Mouse (Mus musculus) retina, postnatal 7 days (tissue): ENCODE results near the gene Lin7a.
A peak's percentile ranks its signal among the peaks of the same experiment; 100 is the strongest.

Experiments
- DNase-seq: peaks from one replicate; pipeline ENCODE4 v3.0.0-alpha.2; 2012; ENCODE audit warnings: low read depth, low spot score

Lin7a gene

DNA sequence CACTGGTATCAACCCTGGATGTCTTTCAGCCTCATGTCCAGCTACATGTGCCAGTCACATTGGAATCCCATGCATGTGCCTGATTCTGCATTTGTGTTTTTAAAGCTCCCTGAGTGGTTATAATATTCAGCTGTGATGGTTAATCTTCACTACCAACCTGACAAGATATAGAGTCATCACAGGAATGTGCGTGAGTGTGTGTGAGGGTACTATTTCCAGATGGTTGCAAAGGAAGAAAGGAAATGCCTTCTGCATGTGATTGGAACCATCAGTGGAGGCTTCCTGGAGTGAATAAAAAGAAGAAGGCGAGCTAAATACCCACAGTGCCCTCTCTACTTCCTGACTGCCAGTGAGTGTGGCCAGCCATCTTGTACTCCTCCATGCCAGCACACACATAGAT is 48.2 kb downstream of the Lin7a start:
- DNase-seq, result no peak

DNA sequence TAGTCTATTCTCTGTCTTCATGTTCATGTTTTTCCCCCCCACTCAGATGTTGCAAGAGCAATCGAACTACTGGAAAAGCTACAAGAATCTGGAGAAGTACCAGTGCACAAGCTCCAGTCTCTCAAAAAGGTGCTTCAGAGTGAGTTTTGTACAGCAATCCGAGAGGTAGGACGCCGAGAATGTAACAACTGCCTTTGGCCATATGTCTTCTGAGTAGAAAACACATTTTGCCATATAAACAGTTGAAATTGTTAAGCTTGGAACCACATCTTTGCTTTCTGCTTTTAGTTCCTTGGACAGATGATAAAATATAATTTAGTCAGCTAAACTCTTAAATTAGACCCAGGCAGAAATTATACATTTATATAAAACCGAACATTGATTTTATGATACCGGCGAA is 52.4 kb downstream of the Lin7a start:
- DNase-seq, result no peak

DNA sequence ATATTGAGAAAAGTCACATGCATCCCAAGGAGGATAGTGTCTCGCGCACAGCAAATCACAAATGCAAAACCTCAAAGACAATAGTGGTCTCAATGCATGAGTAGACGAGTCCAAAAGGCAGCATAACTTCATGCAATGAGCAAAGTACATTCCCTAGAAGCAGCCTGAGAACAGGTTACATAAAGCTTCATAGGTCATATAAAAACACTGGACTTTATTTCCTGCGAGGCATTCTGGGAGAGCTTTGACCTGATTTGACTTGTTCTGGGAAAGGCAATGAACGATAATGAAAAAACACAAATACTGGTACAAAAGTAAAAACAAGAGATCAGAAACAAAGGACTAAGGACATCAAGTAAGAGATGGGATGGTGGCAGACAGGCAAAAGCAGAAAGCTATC is 54.1 kb downstream of the Lin7a start:
- no peak for DNase-seq

DNA sequence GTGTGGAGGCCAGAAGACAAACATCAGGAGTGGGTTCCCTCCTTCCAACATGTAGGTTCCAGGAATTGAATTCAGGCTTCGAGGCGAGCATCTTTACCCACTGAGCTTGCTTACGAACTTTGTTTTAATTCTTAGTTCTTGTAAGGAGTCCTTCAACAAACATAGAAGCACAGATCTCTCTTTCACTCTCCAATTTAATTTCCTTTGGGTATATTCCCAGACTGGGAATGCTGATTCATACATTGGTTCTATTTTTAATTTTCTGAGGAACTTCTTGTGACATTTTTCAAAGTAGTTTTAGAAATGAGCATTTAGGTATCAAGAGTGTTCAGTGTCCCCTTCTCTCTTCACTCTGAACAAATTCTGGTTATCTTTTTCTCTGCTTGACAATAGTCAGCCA is 68.0 kb downstream of the Lin7a start:
- DNase-seq, result no peak

DNA sequence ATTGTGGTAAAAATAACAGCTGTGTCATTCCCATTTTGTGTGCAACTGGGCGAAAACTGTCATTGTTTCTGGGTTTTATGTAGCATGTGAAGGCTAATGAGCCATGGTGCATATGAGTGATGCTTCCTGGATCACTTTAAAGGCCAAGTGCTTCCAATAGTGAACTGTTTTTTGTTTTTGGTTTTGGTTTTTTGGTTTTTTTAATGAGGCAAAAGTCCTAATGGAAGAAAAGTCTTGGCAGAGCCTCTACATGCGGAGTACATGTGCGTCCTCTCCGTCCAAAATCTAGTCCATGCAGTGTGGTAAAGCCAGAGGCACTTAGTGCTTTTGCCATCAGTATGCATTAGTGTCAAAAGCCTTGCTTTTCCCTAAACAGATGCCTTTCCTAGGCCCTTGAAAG is 69.7 kb downstream of the Lin7a start:
- peak; percentile 19 for DNase-seq

DNA sequence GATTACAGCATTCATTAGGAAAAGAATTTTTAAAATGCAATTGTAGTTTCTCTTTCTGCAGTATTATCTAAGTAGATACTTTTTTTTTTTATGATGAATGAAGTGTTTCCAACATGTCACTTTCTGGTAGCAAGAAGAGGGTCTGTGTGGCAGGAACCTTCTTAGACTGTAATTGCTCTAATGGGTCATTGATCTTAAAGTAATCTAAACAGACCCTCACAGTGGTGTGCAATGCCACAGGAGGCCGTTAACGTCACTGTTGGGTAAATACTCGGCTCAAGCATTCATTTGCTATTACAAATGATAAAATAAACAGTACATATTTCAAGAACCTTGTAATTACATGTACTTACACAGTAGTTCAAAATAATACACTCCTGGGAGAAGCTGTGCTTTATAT is 72.7 kb downstream of the Lin7a start:
- no peak for DNase-seq

DNA sequence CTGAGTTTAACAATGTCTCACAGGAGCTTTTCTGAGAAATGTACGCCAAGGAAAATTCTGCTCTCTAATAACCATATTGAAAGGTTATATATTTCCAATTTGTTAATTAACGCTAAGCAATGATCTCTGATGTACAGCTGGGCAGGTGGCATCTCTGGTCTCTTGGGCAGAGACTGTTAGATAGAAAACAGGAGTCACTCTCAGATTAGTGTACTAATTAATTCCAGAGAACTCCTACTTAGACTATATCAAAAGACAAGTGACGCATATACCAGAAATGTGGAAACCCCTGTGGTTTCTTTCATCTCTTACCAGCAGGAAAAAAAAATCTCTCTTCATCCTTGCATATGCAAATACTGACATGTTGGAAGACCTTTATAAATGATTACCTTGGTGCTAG is 76.4 kb downstream of the Lin7a start:
- no peak for DNase-seq

DNA sequence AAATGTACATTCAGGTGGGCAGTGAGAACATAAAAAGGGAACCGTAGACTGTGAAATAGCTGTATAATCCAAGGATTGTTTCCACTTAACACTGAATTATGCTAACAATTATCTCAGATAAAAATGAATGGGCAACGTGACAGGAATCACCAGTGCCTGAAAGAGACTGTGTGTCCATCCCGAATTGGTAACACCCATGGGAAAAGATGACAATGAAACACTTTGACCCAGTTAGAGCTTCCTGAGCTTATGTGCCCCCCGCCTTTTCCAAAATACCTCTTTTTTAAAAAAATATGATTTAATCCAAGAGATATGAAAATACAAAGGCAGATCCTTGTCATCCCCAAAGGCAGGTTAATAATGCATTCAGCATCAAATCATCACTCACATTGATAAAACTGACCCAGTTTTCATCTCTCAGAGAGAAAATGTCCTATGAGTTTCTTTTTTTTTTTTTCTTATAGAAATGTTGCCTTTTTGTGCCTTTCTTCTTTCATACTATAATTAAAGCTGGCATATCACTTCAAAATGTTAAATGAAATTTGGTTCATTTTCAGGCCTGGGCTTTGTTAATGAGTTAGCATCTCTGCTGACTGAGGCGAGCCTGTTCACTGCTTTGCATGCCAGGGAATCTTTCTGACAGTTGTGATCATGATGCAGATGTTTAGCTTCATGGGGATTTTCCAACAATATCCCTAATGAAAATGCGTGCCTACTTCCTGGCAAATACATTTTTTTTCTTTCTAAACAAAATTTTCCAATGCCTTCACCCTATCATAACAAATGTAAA is 80.4 kb downstream of the Lin7a start:
- no peak for DNase-seq

DNA sequence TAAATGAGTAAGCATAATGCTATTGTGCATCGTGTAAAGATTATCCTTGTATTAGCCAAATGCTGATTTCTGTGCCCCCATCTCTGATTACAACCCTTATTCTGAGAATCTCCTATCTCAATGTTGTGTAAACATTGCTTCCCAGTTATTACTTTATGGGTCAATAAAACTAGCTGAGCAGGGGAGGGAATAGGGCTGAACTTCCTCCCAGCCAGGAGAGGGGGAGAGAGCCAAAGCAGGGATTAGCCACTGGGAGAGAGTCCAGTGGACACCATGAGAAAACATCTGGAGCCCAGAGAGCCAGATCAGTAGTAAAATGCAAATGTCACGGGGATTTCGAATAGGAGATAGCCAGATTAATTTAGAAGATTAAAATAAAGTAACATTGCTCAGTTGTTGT is 82.0 kb downstream of the Lin7a start:
- DNase-seq, result no peak

DNA sequence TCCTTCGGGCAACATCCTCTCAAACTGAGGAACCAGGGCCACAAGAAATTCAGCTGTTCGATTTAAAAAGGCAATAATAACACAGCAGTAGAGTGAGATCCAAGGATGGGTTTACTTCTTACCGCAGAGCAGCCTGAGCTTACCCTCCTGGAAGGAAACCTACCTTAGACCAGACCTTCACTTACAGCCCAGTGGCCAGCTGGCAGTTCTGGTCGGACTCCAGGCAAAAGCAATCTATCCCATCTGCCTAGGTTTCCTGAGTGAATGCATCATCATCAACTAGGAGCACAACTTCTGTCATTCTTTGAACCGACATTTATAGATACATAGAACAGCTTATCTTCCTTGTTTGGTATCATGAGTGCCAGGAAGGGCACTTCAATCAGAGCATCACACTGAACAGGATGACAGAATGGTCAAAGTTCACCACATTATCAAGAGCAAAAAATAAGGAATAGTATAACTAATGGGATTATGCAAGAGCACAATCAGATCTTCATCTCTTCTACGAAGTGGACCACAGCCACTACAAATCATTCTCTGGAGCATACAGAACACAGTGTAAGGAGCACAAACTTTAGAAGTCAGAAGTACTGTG is 87.1 kb downstream of the Lin7a start:
- no peak for DNase-seq

DNA sequence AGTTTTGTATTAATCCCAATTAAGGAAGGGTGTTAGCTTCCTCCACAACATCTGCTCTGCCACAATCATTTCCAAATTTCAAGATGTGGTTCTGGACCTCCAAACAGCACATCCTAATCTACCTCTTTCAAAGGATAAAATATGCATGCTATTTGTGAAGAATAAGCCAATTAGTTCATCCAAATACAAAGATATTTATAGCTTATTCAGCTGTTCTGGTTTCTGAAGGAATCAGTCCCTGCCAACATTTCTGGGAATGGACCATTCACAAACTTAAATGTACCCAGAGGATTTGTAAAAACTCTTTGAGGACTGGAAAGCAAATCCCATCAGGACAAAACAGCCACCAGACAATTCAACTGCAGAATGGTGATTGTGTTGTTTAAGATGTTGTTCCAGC is 87.8 kb downstream of the Lin7a start:
- no peak for DNase-seq

DNA sequence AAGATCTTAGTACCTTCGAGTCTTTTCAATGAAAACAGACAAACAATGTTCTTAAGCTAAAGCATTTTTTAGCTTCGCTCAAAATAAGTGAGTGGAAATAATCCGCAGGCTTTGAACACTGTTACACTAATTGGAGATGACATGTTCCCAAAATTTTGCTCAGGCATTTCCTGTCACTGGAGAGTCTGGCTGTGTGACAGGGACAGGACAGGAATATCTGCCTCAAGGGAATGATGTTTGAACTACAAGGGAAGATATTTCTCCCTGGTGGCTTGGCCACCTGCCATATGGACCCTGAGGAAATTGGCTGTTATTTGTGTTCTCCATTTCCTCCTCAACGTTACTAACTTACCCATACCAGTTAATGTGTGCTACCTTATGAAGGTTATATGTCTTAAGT is 90.1 kb downstream of the Lin7a start:
- peak; percentile 21 for DNase-seq

DNA sequence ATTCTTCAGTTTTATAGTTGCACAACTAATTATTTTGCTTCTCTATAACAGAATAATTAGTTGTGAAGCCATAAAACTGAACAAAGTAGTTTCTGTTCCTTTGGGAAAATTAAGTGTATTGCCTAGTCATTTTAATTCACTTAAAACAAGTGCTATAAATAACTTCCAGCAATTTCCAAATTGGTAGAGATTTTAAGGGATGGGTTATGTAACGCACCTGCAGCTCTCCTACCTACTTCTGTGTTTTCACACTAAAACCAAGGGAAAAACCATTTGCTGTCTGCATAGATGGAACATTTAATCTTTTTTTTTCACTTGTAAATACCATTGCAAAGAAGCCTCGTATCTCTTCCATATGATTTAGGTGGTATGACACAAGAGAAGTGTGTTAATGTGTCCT is 90.5 kb downstream of the Lin7a start:
- no peak for DNase-seq

DNA sequence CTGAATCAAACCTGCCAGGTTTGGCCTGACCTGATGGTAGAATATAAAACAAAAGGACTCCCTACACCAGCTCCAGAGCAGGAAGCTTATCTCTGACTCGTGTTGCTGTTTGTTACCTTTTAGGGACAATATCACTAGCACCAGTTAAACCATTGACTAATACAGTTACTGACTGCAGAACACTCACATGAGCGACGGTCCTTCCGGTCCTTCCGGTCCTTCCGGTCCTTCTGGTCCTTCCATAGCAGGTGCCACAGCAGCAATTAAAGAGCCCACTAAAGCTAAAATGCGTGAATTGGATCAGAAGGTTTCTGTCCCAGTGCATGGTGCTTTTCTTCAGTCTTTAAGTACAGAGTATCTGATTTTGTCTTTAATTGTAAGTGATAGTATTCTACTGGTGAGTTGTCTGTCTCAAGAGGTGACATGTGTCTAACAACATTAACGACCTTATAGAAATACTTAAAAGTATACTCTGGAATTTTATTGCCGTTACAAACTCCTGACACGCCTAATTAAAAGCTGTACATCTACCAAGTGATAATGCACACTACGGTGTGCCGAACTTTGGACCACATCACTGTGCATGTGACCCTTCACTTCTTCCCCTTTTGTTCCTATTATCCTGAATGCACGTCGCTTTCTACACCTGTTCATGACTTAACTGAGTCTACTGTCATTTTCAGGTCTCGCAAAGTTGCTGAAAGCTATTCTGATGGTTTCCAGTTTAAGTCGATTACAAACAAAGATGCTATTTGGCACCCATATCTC is 91.7 kb downstream of the Lin7a start:
- DNase-seq, result no peak

DNA sequence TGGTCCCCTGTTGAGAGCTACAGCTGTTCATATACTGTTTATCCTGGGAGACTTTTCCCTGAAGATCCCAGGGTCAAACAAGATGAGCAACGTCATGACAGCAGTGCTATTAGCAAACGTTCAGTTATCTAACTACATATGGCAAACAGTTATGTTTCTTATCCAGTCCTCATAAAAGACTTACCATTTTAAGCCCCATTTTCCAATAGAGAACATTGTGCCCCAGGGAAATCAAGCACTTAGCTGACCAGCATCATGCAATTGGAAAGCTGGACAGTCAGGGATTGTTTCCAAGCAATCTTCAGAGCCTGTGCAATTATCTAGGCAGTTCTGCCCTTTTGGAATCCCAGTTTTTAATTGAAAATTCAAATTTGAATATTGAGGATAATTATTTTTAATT is 105.7 kb downstream of the Lin7a start:
- DNase-seq, result no peak

DNA sequence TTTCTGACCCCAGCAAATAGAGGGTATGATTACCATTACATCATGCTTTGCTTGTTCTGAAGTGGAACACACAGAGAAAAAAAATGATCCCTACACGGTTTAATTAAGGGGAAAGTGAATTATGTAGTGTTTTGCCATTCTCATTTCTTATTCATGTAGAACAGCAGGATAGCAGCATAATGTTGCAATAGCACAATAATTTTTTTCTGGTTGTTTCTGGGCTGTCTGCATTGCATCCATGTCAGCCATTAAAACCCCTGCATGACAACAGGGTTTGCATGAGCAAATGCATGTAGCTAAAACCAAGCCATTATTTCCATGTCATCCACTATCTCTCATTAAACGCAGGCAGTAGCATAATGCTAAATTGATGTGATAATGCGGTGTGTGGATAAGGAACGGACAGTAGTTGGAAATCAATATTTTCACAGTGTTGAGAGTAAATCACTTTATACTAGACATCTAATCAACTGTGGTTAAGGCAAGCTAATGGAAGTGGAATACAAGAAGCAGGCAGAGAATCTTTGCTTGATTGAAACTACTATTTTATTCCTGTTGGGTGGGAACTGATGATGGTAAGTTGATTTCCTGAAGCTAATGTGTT is 109.8 kb downstream of the Lin7a start:
- no peak for DNase-seq

DNA sequence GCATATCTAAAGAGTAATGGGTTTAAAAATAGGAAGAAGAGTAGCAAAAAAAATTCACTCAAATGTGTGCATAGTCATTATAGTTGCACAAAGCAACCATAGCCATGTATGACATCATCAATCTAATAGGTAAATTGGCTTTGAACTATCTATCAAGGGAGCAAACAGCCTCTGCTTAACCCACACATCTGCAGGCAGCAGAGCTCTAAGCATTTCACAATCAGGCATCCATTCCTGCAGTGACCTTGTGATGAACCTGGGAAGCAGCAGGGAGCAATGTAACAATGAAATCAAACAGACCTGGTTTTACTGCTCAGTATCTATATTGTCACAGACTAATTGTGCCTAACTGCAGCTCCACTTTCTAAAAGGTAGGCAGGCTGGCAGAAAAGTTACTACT is 112.3 kb downstream of the Lin7a start:
- no peak for DNase-seq

DNA sequence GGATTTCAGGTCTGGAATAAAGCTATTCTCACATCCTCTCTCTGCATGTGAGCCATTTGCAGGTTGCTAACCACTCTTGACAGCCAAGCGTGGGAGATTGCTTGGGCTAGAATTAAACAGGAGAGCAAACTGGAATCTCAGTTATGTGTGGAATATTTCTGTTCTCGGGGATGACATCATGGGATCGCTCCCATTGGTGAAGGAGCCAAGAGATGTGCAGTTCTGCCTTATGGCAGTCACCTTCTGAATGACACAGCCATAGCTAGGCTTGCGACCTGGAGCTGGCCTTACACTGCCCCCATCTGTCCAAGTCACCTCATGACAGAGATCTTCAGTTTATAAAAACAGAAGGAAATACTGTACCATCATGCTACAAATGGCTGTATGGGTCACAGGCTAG is 118.0 kb downstream of the Lin7a start:
- DNase-seq, result peak; percentile 27

DNA sequence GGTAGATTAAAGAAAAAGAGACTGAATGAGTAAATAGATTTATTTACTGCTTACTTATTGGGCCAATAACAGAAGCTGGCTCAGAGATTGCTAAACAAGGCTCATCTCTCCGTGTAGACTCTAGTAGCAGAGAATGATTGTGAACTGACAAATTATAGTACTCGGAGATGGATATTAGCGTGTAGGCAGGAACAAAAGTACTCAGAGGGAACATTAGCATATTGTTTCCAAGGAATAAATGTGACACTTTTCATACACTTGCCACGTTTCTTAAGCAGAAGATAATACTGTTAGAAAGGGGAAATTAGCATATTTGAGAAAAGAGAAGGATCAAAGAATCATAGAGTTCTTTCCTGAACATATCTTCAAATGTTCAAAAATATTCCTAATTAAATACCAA is 133.9 kb downstream of the Lin7a start:
- no peak for DNase-seq

DNA sequence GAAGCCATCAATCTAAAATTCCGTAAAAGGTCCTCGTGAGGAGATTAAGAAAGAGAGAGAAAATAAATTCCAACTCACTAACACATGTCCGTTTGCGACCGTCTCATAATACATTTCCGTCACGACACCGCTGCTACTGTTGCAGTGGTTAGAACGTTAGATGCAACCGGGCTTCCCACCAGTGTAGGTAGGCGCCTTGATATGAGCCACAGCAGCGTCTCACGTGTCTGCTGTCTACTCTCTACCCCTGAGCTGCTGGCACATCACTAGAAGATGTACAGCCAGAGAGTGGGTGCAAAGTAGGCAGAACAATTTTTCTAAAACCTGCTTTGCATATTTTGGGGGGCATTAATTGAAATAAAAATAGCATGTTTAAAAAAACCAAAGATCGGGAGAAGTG is 146.8 kb downstream of the Lin7a start:
- no peak for DNase-seq

DNA sequence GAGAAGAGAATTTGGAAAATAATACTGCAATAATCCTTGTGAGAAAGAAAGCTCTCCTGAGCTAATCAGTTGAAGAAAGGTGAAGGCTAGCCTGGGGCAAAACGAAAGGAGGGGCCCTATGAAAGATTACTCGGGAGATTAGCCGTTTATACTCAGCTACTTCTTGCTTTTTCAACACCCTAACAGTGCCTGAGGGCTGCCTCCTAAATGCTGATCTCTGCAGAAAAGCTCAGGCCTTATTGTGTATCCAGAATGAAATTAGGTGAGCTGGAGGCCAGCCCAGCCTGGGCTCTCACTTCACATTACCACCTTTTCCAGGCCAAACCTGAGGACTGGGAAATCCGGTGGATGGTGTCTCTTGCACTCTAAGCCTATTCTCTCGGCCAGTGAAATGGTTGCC is 165.5 kb downstream of the Lin7a start:
- no peak for DNase-seq

DNA sequence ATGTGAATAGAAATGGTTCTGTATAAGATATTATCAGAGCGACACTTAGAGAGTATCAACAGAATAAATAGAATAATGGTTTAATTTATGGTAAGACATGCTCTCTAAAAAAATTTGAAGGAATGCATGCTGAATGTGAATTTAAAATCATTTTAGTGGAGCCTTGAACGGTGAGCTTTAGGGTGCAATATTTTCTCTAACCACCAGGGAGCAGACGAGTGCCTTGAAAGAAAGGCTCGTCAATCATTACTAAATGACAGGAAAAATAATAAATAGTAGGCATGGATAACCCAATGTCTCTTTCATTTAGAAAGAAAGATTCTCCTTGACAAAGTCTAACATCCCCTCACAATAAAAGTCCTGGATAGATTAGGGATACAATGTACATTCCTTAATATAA is 171.3 kb downstream of the Lin7a start:
- DNase-seq, result peak; percentile 5
